Mouse (Mus musculus): ENCODE measurements around the gene Fam83f.

The Fam83f gene

DNA sequence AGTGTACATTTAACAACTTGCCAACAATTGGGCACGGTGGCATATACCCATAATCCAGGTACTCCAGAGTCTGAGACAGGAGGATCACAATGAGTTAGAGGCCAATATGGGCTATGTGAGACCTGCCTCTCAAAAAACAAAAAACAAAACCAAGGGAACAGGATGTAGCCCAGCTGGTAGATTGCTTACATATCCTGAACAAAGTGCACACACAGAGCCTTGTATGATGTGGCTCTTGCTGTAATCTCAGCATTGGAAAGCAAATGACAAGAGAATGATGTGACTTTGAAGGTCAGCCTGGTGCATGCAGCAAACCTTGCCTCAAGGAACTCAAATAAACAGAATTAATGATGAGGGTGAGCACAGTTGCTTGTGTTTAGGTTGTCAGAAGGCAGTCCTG lies 70.2 kb downstream of the Fam83f start:
- no peak for DNase-seq (ENCODE audit: low spot score in 2 of 2)

DNA sequence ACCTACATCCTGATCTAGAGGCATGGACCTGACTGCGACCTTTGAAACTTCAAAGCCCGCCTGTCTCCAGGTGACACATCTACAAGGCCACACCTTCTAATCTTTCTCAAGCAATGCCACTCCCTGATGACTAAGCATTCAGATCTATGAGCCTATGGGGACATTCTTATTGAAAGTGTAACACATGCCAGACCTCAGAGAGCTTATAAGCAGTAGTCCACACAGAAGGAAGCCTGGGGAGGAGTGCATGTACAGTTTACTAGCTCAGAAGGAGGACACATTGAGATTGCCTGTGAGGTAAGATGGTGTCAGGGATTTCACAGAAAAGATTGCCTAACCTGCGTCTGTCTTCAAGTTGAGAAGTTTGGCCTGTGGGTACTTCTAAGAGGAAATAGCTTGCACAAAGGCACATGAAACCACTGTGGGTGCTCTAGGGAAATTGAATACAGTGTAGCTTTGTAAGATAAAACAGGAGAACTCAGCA lies 71.4 kb downstream of the Fam83f start:
- DNase-seq (ENCODE audit: low spot score in 2 of 2), result no peak

DNA sequence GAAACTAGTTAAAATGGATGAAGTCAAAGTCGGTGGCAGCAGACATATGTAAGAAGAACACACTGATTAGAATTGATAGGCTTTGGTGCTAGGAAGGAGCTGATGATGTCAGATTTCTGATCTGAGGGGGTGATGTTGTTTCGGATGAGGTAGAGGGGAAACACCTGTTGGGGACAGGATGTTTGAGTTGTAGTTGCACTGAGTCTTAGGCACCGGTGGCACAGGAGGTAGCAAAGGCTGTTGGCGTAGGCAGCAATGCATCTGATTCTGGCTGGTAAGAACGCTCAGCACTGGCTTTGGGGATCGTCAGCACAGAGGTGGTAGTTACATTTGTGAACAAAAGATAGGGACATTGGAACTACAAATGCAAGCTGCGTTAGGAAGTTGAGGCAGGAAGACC lies 72.0 kb downstream of the Fam83f start:
- no peak for DNase-seq (ENCODE audit: low spot score in 2 of 2)

DNA sequence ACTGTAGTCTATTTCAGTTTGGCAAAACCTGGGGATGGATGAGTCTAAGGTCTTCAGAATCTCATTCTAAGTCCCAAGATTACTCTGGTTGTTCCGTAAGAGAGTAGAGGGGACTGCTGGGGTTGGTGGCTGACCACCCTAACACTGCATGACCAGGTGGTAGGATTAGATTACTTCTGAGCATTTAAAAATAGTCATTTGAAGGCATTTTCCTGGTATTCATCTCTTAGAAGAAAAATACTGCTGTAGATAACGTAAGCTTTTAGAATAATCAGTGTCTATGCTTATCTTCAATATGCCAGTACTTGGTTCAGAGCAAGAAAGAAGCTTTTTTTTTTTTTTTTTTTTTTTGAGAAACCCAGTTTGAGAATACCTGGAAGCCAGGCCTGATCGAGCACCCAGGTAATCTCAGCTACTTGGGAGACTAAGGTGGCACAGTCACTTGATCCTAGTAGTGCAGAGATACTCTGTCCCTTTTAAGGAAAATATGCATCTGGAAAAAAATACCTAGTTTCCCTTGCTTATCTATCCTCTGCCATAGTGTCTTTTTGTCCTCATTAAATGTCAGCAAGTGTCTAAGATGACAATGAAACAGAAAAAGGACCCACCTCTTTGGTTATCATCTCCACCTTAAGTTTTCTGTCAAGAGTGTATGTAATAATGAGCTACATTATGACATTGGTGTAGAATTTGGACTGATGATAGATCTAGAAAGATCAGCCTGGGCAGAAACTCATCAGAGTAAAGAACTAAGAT lies 73.2 kb downstream of the Fam83f start:
- DNase-seq (ENCODE audit: low spot score in 2 of 2), result no peak

DNA sequence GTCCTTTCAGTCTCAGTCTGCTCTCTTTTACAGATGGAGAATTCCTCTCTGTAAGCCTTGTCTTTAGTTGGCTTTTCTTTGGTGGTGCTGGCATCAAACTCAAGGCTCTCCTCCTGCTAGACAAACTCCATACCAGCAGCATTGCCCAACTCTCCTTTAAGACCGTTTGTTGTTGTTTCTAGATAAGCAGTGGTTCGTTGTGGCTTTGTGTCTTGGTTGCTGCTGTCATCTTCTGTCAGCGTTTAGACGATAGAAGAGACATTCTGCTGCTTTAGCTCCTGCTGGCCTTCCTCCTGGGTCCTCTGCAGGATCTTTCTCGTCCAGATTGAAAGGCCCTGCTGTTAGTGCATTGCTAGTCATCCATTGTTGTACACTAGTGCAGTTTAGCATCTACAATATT lies 77.3 kb downstream of the Fam83f start:
- no peak for DNase-seq (ENCODE audit: low spot score in 2 of 2)

All from frontal cortex, postnatal 14 days (tissue).